Mouse (Mus musculus): ENCODE results near the gene Nnmt.

GRCm38 (mm10) chr9:48613221-48613620 lies 8.3 kb upstream of the Nnmt start:
- no peak for TF ChIP-seq CTCF (IDR thresholded peaks at IDR 0.05; ENCODE audit: low read depth)
- TF ChIP-seq EP300 (IDR thresholded peaks at IDR 0.05; ENCODE audit: low read depth) = no peak

Data from liver, postnatal 0 days (tissue).